Mouse (Mus musculus) right cerebral cortex, postnatal 36 days (tissue): ENCODE results near the gene Gm21411.
"Not testable (repeated sequence)": the region's sequence is repeated elsewhere in the genome, so short reads cannot be mapped to it uniquely, and the experiment has no call there.

Experiments used
- DNase-seq, 2 experiments: peaks; one replicate each; pipeline ENCODE4 v3.0.0; 2022; ENCODE audit warnings: low spot score in 2 of 2, mixed read lengths in 1 of 2

Gm21411 gene

GRCm38 (mm10) chr4:146909386-146910137 lies at the start of gene Gm21411:
Gm21411 (minus strand) TSS chr4:146909590.
- DNase-seq = not testable (repeated sequence)

- DNase-seq = not testable (repeated sequence)
These were observed 32.3 kb upstream of the Gm21411 start for GRCm38 (mm10) chr4:146941691-146942090.

GRCm38 (mm10) chr4:146932311-146933082 lies 23.1 kb upstream of the Gm21411 start:
- DNase-seq = no peak

- DNase-seq = no peak
These were observed 5.8 kb upstream of the Gm21411 start for GRCm38 (mm10) chr4:146915196-146915595.

- DNase-seq = not testable (repeated sequence)
These were observed 1.3 kb downstream of the Gm21411 start for GRCm38 (mm10) chr4:146908131-146908530.

GRCm38 (mm10) chr4:146904782-146905181 lies 4.6 kb downstream of the Gm21411 start:
- not testable (repeated sequence) for DNase-seq

- DNase-seq = not testable (repeated sequence)
These were observed 6.3 kb downstream of the Gm21411 start for GRCm38 (mm10) chr4:146903126-146903525.
